Mouse (Mus musculus) spleen, adult 2 months (tissue): ENCODE measurements around the gene Tcf7l2.

ENCODE experiments used
- CTCF ChIP-seq: fragments of 200-500 bp; IDR thresholded peaks from 2 replicates; pipeline ENCODE4 v1.5.1; 2011; ENCODE audit warnings: mild to moderate bottlenecking, inconsistent platforms; ENCODE audit not compliant: insufficient read depth, insufficient read length, insufficient replicate concordance; ENCODE audit errors: extremely low read depth
- POLR2A ChIP-seq: fragments of 200-500 bp; IDR thresholded peaks from 2 replicates; pipeline ENCODE4 v1.6.1; 2011; ENCODE audit warnings: low read depth, low read length, inconsistent platforms

- TF ChIP-seq POLR2A (no peak), CTCF (no peak)
Measured at GRCm38 (mm10) chr19:55812236-55812635, 70.6 kb downstream of the Tcf7l2 start.
